Mouse (Mus musculus) A20 (cell line): ENCODE measurements around the gene Prorsd1.
"Not testable (repeated sequence)": the region's sequence is repeated elsewhere in the genome, so short reads cannot be mapped to it uniquely, and the experiment has no call there.

Source experiments
- DNase-seq: peaks from one replicate; pipeline ENCODE4 v3.0.0-alpha.2; 2011; ENCODE audit warnings: low read depth, low spot score

Gene Prorsd1

GRCm38 (mm10) chr11:29514682-29515412 lies at the start of gene Prorsd1:
Gene Prorsd1 (minus strand): TSS chr11:29515033.
- peak; percentile 97 for DNase-seq

- no peak for DNase-seq
Measured at GRCm38 (mm10) chr11:29563406-29563805, 48.6 kb upstream of the Prorsd1 start.

DNA sequence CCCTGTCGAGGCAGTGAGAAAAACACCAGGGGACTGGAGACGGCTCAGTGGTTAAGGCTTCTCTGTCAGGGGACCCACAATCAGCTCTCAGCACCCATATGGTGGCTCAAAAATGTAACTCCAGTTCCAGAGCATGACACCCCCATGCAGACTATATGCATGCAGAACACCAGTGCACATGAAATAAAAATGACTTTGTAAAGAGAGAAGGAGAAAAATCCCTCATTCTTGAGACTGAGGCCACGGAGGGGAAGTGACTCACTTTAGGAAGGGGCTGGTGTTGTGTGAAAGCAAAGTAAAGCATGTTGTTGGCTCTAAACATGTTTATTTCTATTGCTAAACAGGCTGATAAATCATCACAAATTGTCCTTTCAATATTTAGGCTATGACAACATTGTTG lies 46.2 kb upstream of the Prorsd1 start:
- DNase-seq, result peak; percentile 53

GRCm38 (mm10) chr11:29560452-29560851 lies 45.6 kb upstream of the Prorsd1 start:
- DNase-seq, result peak; percentile 86

- peak; percentile 85 for DNase-seq
Measured at GRCm38 (mm10) chr11:29549425-29549778, 34.6 kb upstream of the Prorsd1 start.

- DNase-seq, result no peak
Measured at GRCm38 (mm10) chr11:29548504-29549424, 33.9 kb upstream of the Prorsd1 start.

- DNase-seq, result peak; percentile 96
Measured at GRCm38 (mm10) chr11:29547752-29548503, 33.1 kb upstream of the Prorsd1 start, which contains the start of the genes Clhc1 and Rps27a. Gene Clhc1 (plus strand): TSS chr11:29547950. Gene Rps27a (minus strand): TSS chr11:29548109.

GRCm38 (mm10) chr11:29547249-29547751 lies 32.5 kb upstream of the Prorsd1 start:
- no peak for DNase-seq

DNA sequence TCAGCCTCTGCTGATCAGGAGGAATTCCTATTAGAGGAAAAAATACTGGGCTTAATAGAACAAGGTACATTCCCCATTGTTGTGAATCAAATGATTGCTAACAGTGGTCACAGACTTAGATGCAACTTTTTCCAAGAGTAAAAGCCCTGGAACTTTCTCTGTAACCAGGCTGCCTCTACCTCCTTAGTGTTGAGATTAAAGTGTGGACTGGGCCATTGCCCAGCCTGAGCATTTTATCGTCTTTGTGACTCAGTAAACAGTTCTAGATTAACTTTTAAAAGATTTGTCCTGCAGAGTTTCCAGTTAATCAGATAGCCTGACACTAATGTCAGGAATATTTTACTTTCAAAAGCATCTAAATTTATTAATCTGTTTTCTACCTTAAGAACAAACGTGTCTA lies 31.9 kb upstream of the Prorsd1 start:
- no peak for DNase-seq

DNA sequence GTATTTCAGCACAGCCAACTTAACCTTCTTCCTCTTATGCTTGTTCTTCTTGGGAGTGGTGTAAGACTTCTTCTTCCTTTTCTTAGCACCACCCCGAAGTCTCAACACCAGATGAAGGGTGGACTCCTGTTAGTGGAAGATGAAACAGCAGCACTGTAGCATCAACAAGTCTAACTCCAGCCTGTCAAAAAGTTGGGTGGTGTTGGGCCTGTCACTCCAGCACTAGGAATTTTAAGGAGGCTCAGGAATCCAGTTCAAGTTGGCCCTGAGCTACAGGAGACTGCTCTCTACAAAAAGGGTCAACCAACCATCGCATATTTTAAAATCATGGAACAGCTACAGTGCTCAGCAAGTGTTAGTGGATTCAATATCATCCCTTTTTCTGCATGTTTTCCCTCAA lies 31.5 kb upstream of the Prorsd1 start:
- DNase-seq, result not testable (repeated sequence)

DNA sequence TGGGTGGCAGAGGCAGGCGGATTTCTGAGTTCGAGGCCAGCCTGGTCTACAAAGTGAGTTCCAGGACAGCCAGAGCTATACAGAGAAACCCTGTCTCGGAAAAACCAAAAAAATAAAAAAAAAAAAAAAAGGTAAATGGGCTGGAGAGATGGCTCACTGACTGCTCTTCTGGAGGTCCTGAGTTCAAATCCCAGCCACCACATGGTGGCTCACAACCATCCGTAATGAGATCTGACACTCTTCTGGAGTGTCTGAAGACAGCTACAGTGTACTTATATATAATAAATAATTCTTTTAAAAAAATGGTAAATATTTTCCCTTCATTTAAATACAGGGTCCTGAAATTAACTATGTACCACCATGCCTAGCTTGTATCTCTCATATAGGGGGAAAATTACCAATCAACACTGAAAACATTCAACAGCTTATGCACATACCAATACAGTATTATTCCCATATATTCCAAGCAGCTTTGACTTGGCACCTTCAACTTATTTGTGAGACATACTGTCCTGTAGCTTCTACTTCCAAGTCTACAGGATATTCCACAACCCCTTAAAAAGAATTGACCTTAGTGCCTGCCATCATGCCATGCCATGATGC lies 30.4 kb upstream of the Prorsd1 start:
- not testable (repeated sequence) for DNase-seq

DNA sequence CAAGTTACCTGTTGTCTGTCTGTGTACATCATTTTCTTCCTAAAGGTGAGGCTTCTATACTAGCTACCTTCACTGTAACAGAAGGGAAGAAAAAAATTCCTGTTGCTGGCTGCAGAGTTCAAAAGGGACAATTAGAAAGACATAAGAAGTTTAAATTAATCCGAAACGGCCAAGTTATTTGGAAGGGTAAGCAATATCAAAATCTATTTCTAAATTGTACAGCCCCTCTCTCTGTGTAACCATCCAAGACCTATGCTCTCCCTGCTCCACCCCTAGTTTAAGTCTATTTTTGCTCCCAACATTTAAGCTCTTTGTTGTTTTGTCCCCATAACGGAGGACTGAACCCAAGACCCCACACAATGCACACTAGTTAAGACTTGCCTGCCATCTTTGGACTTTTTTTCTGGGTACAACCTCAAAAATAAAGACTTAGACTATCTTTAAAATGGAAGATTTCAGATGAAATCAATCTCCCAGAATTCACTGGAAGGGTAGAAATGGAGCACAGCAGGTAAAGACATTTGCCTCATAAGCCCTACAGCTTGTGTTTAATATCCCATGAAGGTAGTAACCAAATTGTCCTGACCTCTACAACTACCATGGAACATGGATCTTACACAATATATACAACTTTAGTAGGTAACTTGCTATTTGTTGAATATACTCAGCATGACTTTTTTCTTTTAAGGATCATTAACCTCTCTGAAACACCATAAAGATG lies 29.6 kb upstream of the Prorsd1 start:
- DNase-seq, result no peak

- DNase-seq, result no peak
Measured at GRCm38 (mm10) chr11:29538201-29538600, 23.4 kb upstream of the Prorsd1 start.

- DNase-seq, result peak; percentile 93
Measured at GRCm38 (mm10) chr11:29525988-29526794, 11.4 kb upstream of the Prorsd1 start, which contains the start of gene Mtif2. Gene Mtif2 (plus strand): TSS chr11:29526408.

DNA sequence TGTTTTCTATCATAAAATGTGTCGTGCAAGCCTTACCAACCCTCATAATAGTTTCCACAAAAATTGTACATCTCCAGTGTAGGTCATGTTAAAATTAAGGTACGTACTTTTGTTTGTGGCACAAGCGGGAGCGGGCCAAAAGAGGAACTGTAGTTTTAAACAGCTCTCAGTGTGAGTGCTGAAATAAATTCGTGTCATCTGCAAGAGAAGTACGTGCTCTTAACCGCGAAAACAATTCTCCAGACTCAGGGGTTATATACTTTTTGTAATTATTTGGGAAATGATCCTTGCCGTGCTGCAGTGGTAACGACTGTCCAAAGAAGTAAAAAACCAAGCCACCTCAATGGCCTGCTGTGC lies 530 bp downstream of the Prorsd1 start:
- peak; percentile 77 for DNase-seq

DNA sequence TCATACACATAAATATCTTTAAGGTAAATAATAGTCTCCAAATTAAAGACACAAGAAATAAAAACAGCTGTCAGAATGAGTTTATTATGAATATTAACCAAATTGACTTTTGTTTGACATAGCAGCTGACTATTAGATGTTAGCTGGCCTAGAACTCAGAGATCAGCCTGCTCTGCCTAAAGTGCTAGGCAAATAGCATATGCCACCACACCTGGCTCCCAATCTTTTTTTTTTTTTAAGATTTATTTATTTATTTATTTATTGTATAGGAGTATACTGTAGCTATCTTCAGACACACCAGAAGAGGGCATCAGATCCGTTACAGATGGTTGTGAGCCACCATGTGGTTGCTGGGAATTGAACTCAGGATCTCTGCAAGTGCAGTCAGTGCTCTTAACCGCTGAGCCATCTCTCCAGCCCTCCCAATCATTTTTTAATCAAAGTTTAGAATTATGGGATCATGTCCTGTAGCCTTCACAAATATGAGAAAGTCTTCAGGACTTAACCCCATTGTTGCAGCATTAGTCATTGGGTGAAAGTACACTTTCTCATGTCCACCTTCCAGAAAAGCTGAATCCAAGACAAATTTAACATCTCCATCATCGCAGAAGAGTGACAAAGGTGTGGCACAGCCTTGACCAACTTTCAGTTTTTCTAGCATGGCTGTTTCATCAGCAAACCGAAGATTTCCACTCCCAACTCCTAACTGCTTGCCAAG lies 1.9 kb downstream of the Prorsd1 start:
- no peak for DNase-seq

GRCm38 (mm10) chr11:29509421-29509820 lies 5.4 kb downstream of the Prorsd1 start:
- DNase-seq, result no peak

- no peak for DNase-seq
Measured at GRCm38 (mm10) chr11:29504899-29505625, 9.8 kb downstream of the Prorsd1 start.
